ENCODE assay signal across 11 mouse cellular contexts in genomic region chr9:13697041-13697811, GRCm38 (mm10). TPM values are rescaled to one million over a fixed set of nuclear protein-coding genes. Genes with fewer than 3 reads are reported as not detected.
DNase-seq lines count a peak whose midpoint lies in the region; ATAC-seq and TF ChIP-seq lines count a peak whose summit lies in the region.
"Had no signal": no experiment of that assay in that cellular context is flagged by ENCODE, and none has a peak within 500 bp of the region (broad histone marks: within the 10 kb centered on the region; RNA-seq: fewer than 3 reads in every experiment).

No protein-coding gene starts in this region.

- peak overlapping the region; percentile 51 for H3K27ac ChIP-seq in lung, embryonic 16.5 days (ENCODE audit: low read length)
- 0 out of 2 replicates have a peak overlapping the region, but pooled peaks have one; percentile 21 for H3K27ac ChIP-seq in brown adipose tissue, adult 24 weeks (replicated peaks; ENCODE audit: low read depth, low read length)
- H3K27ac ChIP-seq: embryonic facial prominence, embryonic 12.5 days had no signal

- H3K4me1 ChIP-seq in lung, embryonic 16.5 days (replicated peaks; ENCODE audit: control insufficient read depth, insufficient read depth, low read length): peaks cover 24% of the 10 kb centered on the region
- peaks cover 8% of the 10 kb centered on the region for H3K4me1 ChIP-seq in lung, adult 2 months (ENCODE audit: control insufficient read depth, insufficient read depth, low read length)
- H3K4me1 ChIP-seq in brown adipose tissue, adult 24 weeks (ENCODE audit: control insufficient read depth, insufficient read depth, insufficient read length, low read length): peaks cover 15% of the 10 kb centered on the region
- H3K4me1 ChIP-seq: embryonic facial prominence, embryonic 12.5 days had no signal

- no peak for TF ChIP-seq CTCF in lung, adult 2 months (IDR thresholded peaks at IDR 0.05; ENCODE audit: insufficient read depth, low read length)

- H3K9ac ChIP-seq in lung, embryonic 16.5 days (ENCODE audit: low read length): no peak overlapping the region
- H3K9ac ChIP-seq: embryonic facial prominence, embryonic 12.5 days had no signal

- DNase-seq in embryo, embryonic 10 days (ENCODE audit: low spot score): peak; percentile 49
- DNase-seq in embryo, embryonic 9.5 days (ENCODE audit: extremely low spot score): no peak
- DNase-seq in lung, adult 2 months: no peak
- DNase-seq in lung, postnatal 14 days: peak; percentile 28
- DNase-seq in layer of hippocampus, adult 8-10 months (ENCODE audit: low spot score in 2 of 2): no peak
- DNase-seq: heart, postnatal 4 days; kidney, postnatal 36 days had no signal

- peak; percentile 36; the same call in 1 of the 2 replicates for ATAC-seq in lung, embryonic 16.5 days (ENCODE audit: low read depth)
- no peak for ATAC-seq in inflammation-experienced regulatory T-cells, adult 6 months

- 73% methylated on average over 4 of the region's 4 CpGs for WGBS in lung, embryonic 16.5 days
- WGBS in lung, adult 2 months: 64% methylated on average over 4 of the region's 4 CpGs

- no peak overlapping the region for H3K4me3 ChIP-seq in lung, embryonic 16.5 days (ENCODE audit: low read length)
- no peak overlapping the region for H3K4me3 ChIP-seq in lung, adult 2 months (replicated peaks; ENCODE audit: extremely low read depth, low read depth, low read length)
- no peak overlapping the region for H3K4me3 ChIP-seq in brown adipose tissue, adult 24 weeks (ENCODE audit: insufficient read depth, low read depth, low read length)
- H3K4me3 ChIP-seq: embryonic facial prominence, embryonic 12.5 days had no signal

- no peak for TF ChIP-seq POLR2A in lung, adult 2 months (IDR thresholded peaks at IDR 0.05; ENCODE audit: borderline replicate concordance, extremely low read depth, low read depth, low read length)

- H3K9me3 ChIP-seq in lung, embryonic 16.5 days (ENCODE audit: control insufficient read depth, low read length): no peaks in the 10 kb centered on the region
- H3K9me3 ChIP-seq: embryonic facial prominence, embryonic 12.5 days had no signal

- H3K27me3 ChIP-seq in lung, embryonic 16.5 days (ENCODE audit: control insufficient read depth, insufficient read depth, low read depth, low read length): no peaks in the 10 kb centered on the region
- H3K27me3 ChIP-seq: embryonic facial prominence, embryonic 12.5 days had no signal

- H3K36me3 ChIP-seq in lung, embryonic 16.5 days (ENCODE audit: control insufficient read depth, insufficient read depth, low read length): peaks cover 2% of the 10 kb centered on the region; the same call in 1 of the 2 replicates
- H3K36me3 ChIP-seq: embryonic facial prominence, embryonic 12.5 days had no signal

- H3K4me2 ChIP-seq in lung, embryonic 16.5 days (ENCODE audit: low read depth, low read length): no peak overlapping the region
- H3K4me2 ChIP-seq: embryonic facial prominence, embryonic 12.5 days had no signal

RNA-seq across cellular contexts. Expression of gene Mtmr2, which starts 51.0 kb away (rescaled TPM):
- 84.1 and 88.3 TPM in 2 replicates for polyA plus RNA-seq in lung, embryonic 16.5 days (2015; fragmentation: Nextera tagmentation; extraction: Ambion mirVana)
- polyA plus RNA-seq in lung, adult 2 months (2012; rRNA removed): 28.8 and 52.2 TPM in 2 replicates
- polyA plus RNA-seq in brown adipose tissue, adult 24 weeks (2012; ENCODE audit: insufficient read depth, insufficient read length, missing spikeins): 38.9 and 42.2 TPM in 2 replicates
- total RNA-seq in layer of hippocampus, adult 8-10 months (2022): 10 to 100 TPM; 52.4 to 61.2 (median 56.4) TPM
- 10 to 100 TPM; 22.9 to 35.0 (median 34.2) TPM for polyA plus RNA-seq in inflammation-experienced regulatory T-cells, adult 6 months (2017; shearing (Covaris generic))

Comparison
In these comparisons a context has a peak if more than half of its experiments do, and no peak if none do; other contexts are left out.
1. DNase-seq: peak in embryo, embryonic 10 days (single experiment) and lung, postnatal 14 days (single experiment); none in embryo, embryonic 9.5 days (single experiment), lung, adult 2 months (single experiment) and layer of hippocampus, adult 8-10 months (0 of 2).